Mouse (Mus musculus) CH12.LX (cell line): ENCODE measurements around the gene Zfp609.

Experiments used
- CTCF ChIP-seq, 2 experiments: IDR thresholded peaks in 1 of 2; conservative IDR thresholded peaks in 1 of 2; 2 replicates each; pipeline ENCODE4 v1.5.1; 2011 to 2012; ENCODE audit warnings: low read depth in 2 of 2, low read length in 2 of 2, improper control_type of control experiment in 1 of 2, inconsistent platforms in 1 of 2, mild to moderate bottlenecking in 1 of 2, moderate library complexity in 1 of 2
- EP300 ChIP-seq: IDR thresholded peaks from 2 replicates; pipeline ENCODE4 v1.6.1; 2011; ENCODE audit warnings: low read length, improper control_type of control experiment
- ETS1 ChIP-seq: conservative IDR thresholded peaks from 2 replicates; pipeline ENCODE4 v1.6.1; 2012; ENCODE audit warnings: low read depth, mild to moderate bottlenecking, inconsistent platforms, low read length, improper control_type of control experiment, moderate library complexity
- MAZ ChIP-seq: IDR thresholded peaks from 2 replicates; pipeline ENCODE4 v1.6.1; 2012; ENCODE audit warnings: low read depth, mild to moderate bottlenecking, inconsistent platforms, low read length, improper control_type of control experiment, moderate library complexity
- NELFE ChIP-seq: IDR thresholded peaks from 2 replicates; pipeline ENCODE4 v1.6.1; 2011; ENCODE audit warnings: low read depth, low read length, improper control_type of control experiment
- TCF12 ChIP-seq: IDR thresholded peaks from 2 replicates; pipeline ENCODE4 v1.6.1; 2014; ENCODE audit warnings: low read depth, mild to moderate bottlenecking, inconsistent platforms, low read length, improper control_type of control experiment
- USF2 ChIP-seq: conservative IDR thresholded peaks from 2 replicates; pipeline ENCODE4 v1.6.1; 2011; ENCODE audit warnings: low read depth, low read length, improper control_type of control experiment
- ZC3H11A ChIP-seq: IDR thresholded peaks from 2 replicates; pipeline ENCODE4 v1.6.1; 2012; ENCODE audit warnings: low read depth, mild to moderate bottlenecking, inconsistent platforms, low read length, improper control_type of control experiment
- ZMIZ1 ChIP-seq: IDR thresholded peaks from 2 replicates; pipeline ENCODE4 v1.6.1; 2012; ENCODE audit warnings: low read depth, mild to moderate bottlenecking, inconsistent platforms, low read length, improper control_type of control experiment
- ZNF384 ChIP-seq: IDR thresholded peaks from 2 replicates; pipeline ENCODE4 v1.6.1; 2012; ENCODE audit warnings: low read depth, low read length, improper control_type of control experiment, inconsistent platforms

GRCm38 (mm10) chr9:65724471-65725290 is 102.7 kb downstream of the Zfp609 start:
- TF ChIP-seq USF2, result no peak
- TF ChIP-seq ETS1, result no peak
- TF ChIP-seq ZMIZ1, result no peak
- no peak for TF ChIP-seq NELFE
- TF ChIP-seq TCF12, result no peak
- no peak for TF ChIP-seq EP300
- no peak for TF ChIP-seq CTCF (conservative IDR thresholded peaks at IDR 0.05 in 1 of 2, IDR thresholded peaks at IDR 0.05 in 1 of 2; ENCODE audit: low read depth in 2 of 2, low read length in 2 of 2)
- TF ChIP-seq MAZ, result no peak
- TF ChIP-seq ZC3H11A, result no peak
- TF ChIP-seq ZNF384, result no peak
